Mouse (Mus musculus): ENCODE data around the gene Dek. TPM values are rescaled to one million over a fixed set of nuclear protein-coding genes. Genes with fewer than 3 reads are reported as not detected.

Gene Dek
- total RNA-seq, 2 experiments from 2014 or later = 52.5 to 62.9 TPM

- no peak for DNase-seq
Observed at GRCm38 (mm10) chr13:47111185-47111584, 5.2 kb upstream of the Dek start.

- no peak for DNase-seq
Observed at GRCm38 (mm10) chr13:47109239-47109638, 3.2 kb upstream of the Dek start.

- no peak for DNase-seq
Observed at GRCm38 (mm10) chr13:47106580-47106888, 533 bp upstream of the Dek start.

- peak; percentile 20 for DNase-seq
Observed at GRCm38 (mm10) chr13:47104856-47105541, 1.0 kb downstream of the Dek start.

- no peak for DNase-seq
Observed at GRCm38 (mm10) chr13:47104146-47104545, 1.9 kb downstream of the Dek start.

GRCm38 (mm10) chr13:47100587-47100986 lies 5.4 kb downstream of the Dek start:
- no peak for DNase-seq

GRCm38 (mm10) chr13:47099265-47099664 lies 6.7 kb downstream of the Dek start:
- no peak for DNase-seq

- no peak for DNase-seq
Observed at GRCm38 (mm10) chr13:47096591-47096990, 9.4 kb downstream of the Dek start.

- no peak for DNase-seq
Observed at GRCm38 (mm10) chr13:47093791-47094190, 12.2 kb downstream of the Dek start.

GRCm38 (mm10) chr13:47089271-47089670 lies 16.7 kb downstream of the Dek start:
- no peak for DNase-seq

- DNase-seq = no peak
Observed at GRCm38 (mm10) chr13:47088433-47088832, 17.6 kb downstream of the Dek start.

- no peak for DNase-seq
Observed at GRCm38 (mm10) chr13:47080905-47081505, 25.0 kb downstream of the Dek start.

GRCm38 (mm10) chr13:47078799-47079198 lies 27.2 kb downstream of the Dek start:
- DNase-seq = no peak

- DNase-seq = no peak
Observed at GRCm38 (mm10) chr13:47077367-47077766, 28.6 kb downstream of the Dek start.

- DNase-seq = no peak
Observed at GRCm38 (mm10) chr13:47076156-47076555, 29.8 kb downstream of the Dek start.

GRCm38 (mm10) chr13:47072484-47072883 lies 33.5 kb downstream of the Dek start:
- no peak for DNase-seq

- no peak for DNase-seq
Observed at GRCm38 (mm10) chr13:47071871-47072270, 34.1 kb downstream of the Dek start.

GRCm38 (mm10) chr13:47070329-47071080 lies 35.5 kb downstream of the Dek start:
- no peak for DNase-seq

GRCm38 (mm10) chr13:47067001-47067400 lies 39.0 kb downstream of the Dek start:
- DNase-seq = no peak

- DNase-seq = no peak
Observed at GRCm38 (mm10) chr13:47066516-47066915, 39.5 kb downstream of the Dek start.

GRCm38 (mm10) chr13:47063985-47064760 lies 41.8 kb downstream of the Dek start:
- DNase-seq = no peak

GRCm38 (mm10) chr13:47062756-47063155 lies 43.2 kb downstream of the Dek start:
- DNase-seq = no peak

GRCm38 (mm10) chr13:47056781-47057180 lies 49.2 kb downstream of the Dek start:
- no peak for DNase-seq

Measured in gastrocnemius, postnatal 10 days (tissue).